Mouse (Mus musculus) heart, embryonic 11.5 days (tissue): ENCODE measurements around the gene Hist1h3g. TPM values are rescaled to one million over a fixed set of nuclear protein-coding genes. Genes with fewer than 3 reads are reported as not detected.
A peak's percentile ranks its signal among the peaks of the same experiment; 100 is the strongest.

Experiments
- ATAC-seq: fragments of 200-750 bp; cut with Nextera tagmentation; replicated peaks from 2 replicates; pipeline ENCODE4 v1.8.0; 2017; ENCODE audit warnings: moderate library complexity; ENCODE audit not compliant: insufficient number of reproducible peaks, low FRiP score, low TSS enrichment
- H3K27ac ChIP-seq: fragments of 300-500 bp; sonication (generic); 2 replicates; pipeline ENCODE4 v1.5.1; 2014; ENCODE audit warnings: mild to moderate bottlenecking, low read depth, low read length
- H3K27me3 ChIP-seq: fragments of 300-500 bp; sonication (generic); 2 replicates; pipeline ENCODE4 v1.6.1; 2014; ENCODE audit warnings: mild to moderate bottlenecking, low read length, mixed read lengths; ENCODE audit not compliant: control insufficient read depth, insufficient read depth
- H3K36me3 ChIP-seq: fragments of 300-500 bp; sonication (generic); 2 replicates; pipeline ENCODE4 v1.6.1; 2014; ENCODE audit warnings: mild to moderate bottlenecking, low read length, moderate library complexity, mixed read lengths; ENCODE audit not compliant: control insufficient read depth, insufficient read depth
- H3K4me1 ChIP-seq: fragments of 300-500 bp; sonication (generic); 2 replicates; pipeline ENCODE4 v1.6.1; 2014; ENCODE audit warnings: low read length; ENCODE audit not compliant: control insufficient read depth, insufficient read depth
- H3K4me2 ChIP-seq: fragments of 300-500 bp; sonication (generic); 2 replicates; pipeline ENCODE4 v1.6.1; 2014; ENCODE audit warnings: mild to moderate bottlenecking, moderate library complexity
- H3K4me3 ChIP-seq: fragments of 300-500 bp; sonication (generic); 2 replicates; pipeline ENCODE4 v1.5.1; 2014; ENCODE audit warnings: low read depth, low read length
- H3K9ac ChIP-seq: fragments of 300-500 bp; sonication (generic); 2 replicates; pipeline ENCODE4 v1.6.1; 2014; ENCODE audit warnings: mild to moderate bottlenecking, low read depth, low read length, moderate library complexity
- H3K9me3 ChIP-seq: fragments of 300-500 bp; sonication (generic); replicated peaks from 2 replicates; pipeline ENCODE4 v1.6.1; 2016; ENCODE audit warnings: low read length; ENCODE audit not compliant: control insufficient read depth
- WGBS: fragments of 180-500 bp; shearing (Covaris S2); extraction: QIAGEN DNeasy Blood & Tissue Kit; methylation state at CpG from one replicate; pipeline ENCODE4 v1.1.7; 2014; ENCODE audit not compliant: insufficient replicate concordance; 5-methylcytosine and 5-hydroxymethylcytosine counted together
- polyA plus RNA-seq: library from polyadenylated mRNA; unstranded; fragments of >200 nt; fragmentation: Nextera tagmentation; extraction: Ambion mirVana; gene quantifications from 2 replicates; pipeline ENCODE4 v1.2.1, GENCODE M21; 2014

The Hist1h3g gene
- polyA plus RNA-seq, 1 experiment from 2014 or later: 3.1 TPM

DNA sequence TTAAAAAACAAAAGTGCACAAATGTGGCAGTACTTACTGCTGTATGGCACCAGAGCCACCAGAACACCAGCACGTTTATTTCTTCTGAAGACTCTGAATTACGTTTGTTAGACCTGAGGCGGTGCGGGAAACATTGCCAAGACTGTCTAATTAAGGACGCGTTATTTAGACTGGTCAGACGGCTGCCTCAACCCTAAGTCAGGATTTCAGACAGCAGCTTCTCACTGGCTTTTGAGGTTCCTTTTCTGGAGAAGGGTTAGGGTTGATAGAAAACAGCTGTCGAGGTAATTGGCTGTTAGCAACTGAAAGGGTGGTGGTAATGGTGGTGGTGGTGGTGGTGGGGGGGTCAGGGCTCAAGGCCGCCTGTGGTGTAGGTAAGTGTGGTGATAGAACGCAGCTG is 36.6 kb upstream of the Hist1h3g start:
- H3K9ac ChIP-seq: peak overlapping the region; percentile 47; the same call in 1 of the 2 replicates

DNA sequence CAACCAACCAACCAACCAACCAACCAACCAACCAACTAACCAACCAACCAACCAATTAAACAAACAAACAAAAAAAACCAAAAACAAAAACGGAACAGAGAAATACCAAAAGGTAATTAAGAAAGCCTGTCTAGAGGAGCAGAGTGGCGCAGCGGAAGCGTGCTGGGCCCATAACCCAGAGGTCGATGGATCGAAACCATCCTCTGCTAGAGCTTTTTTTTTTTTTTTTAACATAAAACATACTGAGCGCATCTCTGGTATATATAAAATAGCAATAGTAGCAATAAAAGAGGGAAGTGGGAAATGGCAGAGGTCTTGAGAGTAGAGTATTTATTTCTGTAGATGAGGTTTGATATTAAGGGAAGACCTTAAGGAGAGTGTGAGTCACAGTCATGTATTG is 35.3 kb upstream of the Hist1h3g start:
- Histone ChIP-seq H3K9ac (no peak overlapping the region), H3K4me2 (peak overlapping the region; percentile 68), H3K36me3 (no peaks in the 10 kb centered on the region), H3K9me3 (no peaks in the 10 kb centered on the region), H3K27ac (no peak overlapping the region), H3K27me3 (no peaks in the 10 kb centered on the region), H3K4me3 (no peak overlapping the region), H3K4me1 (peaks cover 5% of the 10 kb centered on the region)
- no peak for ATAC-seq
- 7% methylated on average over 7 of the region's 7 CpGs for WGBS

More for the DNA sequence above, 36.6 kb upstream of the Hist1h3g start:
- Histone ChIP-seq H3K27me3 (no peaks in the 10 kb centered on the region), H3K4me3 (peak overlapping the region; percentile 44), H3K9me3 (no peaks in the 10 kb centered on the region), H3K36me3 (no peaks in the 10 kb centered on the region), H3K27ac (peak overlapping the region; percentile 47; the same call in 1 of the 2 replicates), H3K4me1 (peaks cover 4% of the 10 kb centered on the region), H3K4me2 (peak overlapping the region; percentile 68)
- no peak for ATAC-seq
- WGBS: 3% methylated on average over 10 of the region's 10 CpGs

DNA sequence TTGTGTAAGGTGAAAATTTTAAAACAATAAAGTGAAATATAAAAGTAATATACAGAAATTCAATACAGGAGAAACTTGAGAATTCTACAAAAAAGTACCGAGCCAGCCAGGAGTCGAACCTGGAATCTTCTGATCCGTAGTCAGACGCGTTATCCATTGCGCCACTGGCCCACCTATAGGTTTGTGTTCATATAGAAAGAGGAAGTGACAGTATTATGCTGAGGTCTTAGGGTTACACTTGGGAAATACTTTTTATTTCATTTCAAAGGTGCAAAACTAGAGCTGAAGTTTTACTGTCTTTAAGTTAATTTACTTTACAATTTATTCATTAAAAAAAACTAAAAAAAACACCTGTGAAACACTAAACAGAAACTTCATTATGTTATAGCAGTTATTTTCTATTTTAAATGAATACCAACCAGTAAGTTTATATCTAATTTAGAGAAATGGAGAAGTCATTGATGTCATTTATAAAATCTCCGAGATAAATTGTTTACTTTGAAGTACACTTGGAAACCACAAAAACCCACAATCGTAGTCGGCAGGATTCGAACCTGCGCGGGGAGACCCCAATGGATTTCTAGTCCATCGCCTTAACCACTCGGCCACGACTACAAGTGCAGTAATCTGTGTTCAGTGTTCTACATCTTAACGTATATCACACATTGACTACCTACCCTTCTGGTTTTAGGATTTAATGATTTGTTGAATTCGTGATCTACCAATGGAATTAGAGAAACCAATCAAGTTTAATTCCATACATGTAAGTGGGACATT is 34.6 kb upstream of the Hist1h3g start:
- no peaks in the 10 kb centered on the region for H3K27me3 ChIP-seq
- H3K9me3 ChIP-seq: no peaks in the 10 kb centered on the region
- peak; percentile 82 for ATAC-seq
- H3K4me1 ChIP-seq: peaks cover 9% of the 10 kb centered on the region
- no peak overlapping the region for H3K27ac ChIP-seq
- H3K4me3 ChIP-seq: peak overlapping the region; percentile 33
- 1% methylated on average over 17 of the region's 17 CpGs for WGBS
- H3K36me3 ChIP-seq: no peaks in the 10 kb centered on the region
- peak overlapping the region; percentile 61 for H3K4me2 ChIP-seq
- no peak overlapping the region for H3K9ac ChIP-seq

DNA sequence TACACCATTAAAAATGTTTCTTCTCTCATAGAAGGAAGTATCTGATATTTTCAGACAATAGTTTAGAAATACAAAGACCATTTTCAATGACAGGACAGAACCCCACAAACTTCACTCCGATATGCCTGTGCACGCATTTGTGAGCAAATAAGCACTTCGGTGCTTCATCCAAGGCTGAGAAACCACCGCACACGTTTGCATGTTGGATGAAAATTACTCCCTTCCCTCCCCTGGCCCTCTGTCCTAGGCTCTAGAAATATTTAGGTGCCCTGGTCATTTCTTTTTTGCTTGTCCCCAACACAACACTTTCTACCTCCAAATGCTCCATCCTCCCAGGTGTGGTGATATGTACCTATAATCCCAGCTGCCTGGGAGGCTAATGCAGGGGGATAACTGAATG is 33.7 kb upstream of the Hist1h3g start:
- H3K27me3 ChIP-seq: no peaks in the 10 kb centered on the region
- H3K4me2 ChIP-seq: peak overlapping the region; percentile 61
- H3K36me3 ChIP-seq: no peaks in the 10 kb centered on the region
- no peak for ATAC-seq
- H3K27ac ChIP-seq: no peak overlapping the region
- WGBS: 22% methylated on average over 5 of the region's 5 CpGs
- no peak overlapping the region for H3K9ac ChIP-seq
- peak overlapping the region; percentile 33 for H3K4me3 ChIP-seq
- peaks cover 9% of the 10 kb centered on the region for H3K4me1 ChIP-seq
- H3K9me3 ChIP-seq: no peaks in the 10 kb centered on the region

DNA sequence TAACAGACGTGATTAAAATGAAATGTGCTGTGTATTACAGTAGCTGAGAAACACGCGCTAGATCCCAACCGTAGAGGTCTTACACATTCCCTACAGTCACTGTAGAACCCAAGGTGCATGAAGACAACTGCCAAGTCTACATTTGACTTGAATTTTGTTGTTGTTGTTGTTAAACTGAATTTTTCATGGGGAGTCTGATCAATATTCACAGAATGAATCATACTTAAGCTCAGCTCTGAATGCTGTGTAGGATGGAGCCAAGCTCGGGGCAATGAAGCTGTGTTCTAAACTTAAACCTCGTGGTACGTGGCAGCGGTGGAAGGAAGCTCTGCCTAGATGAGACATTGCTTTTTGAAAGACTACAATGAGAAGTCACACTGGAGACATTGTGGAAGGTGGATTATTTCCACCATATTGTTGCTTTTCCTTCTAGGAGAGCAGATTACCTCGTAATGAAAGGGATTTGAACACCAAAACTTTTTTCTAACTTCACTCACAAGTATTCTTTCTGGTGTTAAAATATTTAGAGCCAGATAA is 33.1 kb upstream of the Hist1h3g start:
- peaks cover 12% of the 10 kb centered on the region for H3K4me1 ChIP-seq
- ATAC-seq: no peak

DNA sequence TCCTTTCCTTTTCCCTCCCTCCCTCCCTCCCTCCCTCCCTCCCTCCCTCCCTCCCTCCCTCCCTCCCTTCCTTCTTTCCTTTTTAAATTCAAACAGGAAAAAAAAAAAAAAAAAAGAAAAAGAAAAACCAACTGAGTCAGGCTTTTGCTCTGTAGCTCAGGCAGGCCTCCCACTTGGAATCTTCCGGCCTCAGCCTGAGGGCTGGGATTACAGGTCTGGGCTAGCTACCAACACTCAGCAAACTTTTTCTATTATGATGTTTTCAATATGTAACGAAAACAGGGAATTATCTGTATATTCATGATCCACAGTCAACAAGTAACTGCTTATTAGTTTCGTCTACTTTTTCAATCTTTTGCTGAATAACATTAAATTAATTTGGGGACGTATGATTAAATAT is 32.3 kb upstream of the Hist1h3g start:
- no peak overlapping the region for H3K4me2 ChIP-seq
- no peak for ATAC-seq
- H3K4me3 ChIP-seq: no peak overlapping the region
- no peaks in the 10 kb centered on the region for H3K36me3 ChIP-seq
- no peak overlapping the region for H3K27ac ChIP-seq
- H3K4me1 ChIP-seq: peaks cover 12% of the 10 kb centered on the region
- H3K27me3 ChIP-seq: no peaks in the 10 kb centered on the region
- H3K9ac ChIP-seq: no peak overlapping the region
- no peaks in the 10 kb centered on the region for H3K9me3 ChIP-seq
- WGBS: 42% methylated on average over 4 of the region's 4 CpGs

More for the DNA sequence above, 33.1 kb upstream of the Hist1h3g start:
- Histone ChIP-seq H3K9ac (no peak overlapping the region), H3K9me3 (no peaks in the 10 kb centered on the region), H3K36me3 (no peaks in the 10 kb centered on the region), H3K4me2 (peak overlapping the region; percentile 61), H3K27me3 (no peaks in the 10 kb centered on the region), H3K4me3 (peak overlapping the region; percentile 33), H3K27ac (no peak overlapping the region)
- 33% methylated on average over 9 of the region's 9 CpGs for WGBS

DNA sequence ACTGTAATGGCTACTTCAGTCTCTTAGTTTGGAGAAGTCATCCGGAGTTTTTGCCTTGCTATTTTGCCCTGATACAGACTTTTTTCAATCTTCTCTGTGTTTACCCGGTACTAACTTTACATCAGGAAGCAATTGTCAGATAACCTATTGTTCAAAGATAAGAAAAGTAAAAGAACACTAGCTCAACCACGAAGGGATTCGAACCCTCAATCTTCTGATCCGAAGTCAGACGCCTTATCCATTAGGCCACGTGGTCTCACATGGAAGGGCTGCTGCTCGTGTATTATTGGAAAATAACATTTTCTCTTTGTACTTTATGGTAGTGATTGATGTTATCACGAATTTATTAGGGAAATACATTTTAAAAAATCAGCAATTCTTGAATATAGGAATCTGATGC is 31.4 kb upstream of the Hist1h3g start:
- 3% methylated on average over 9 of the region's 9 CpGs for WGBS
- ATAC-seq: no peak
- H3K4me3 ChIP-seq: no peak overlapping the region

DNA sequence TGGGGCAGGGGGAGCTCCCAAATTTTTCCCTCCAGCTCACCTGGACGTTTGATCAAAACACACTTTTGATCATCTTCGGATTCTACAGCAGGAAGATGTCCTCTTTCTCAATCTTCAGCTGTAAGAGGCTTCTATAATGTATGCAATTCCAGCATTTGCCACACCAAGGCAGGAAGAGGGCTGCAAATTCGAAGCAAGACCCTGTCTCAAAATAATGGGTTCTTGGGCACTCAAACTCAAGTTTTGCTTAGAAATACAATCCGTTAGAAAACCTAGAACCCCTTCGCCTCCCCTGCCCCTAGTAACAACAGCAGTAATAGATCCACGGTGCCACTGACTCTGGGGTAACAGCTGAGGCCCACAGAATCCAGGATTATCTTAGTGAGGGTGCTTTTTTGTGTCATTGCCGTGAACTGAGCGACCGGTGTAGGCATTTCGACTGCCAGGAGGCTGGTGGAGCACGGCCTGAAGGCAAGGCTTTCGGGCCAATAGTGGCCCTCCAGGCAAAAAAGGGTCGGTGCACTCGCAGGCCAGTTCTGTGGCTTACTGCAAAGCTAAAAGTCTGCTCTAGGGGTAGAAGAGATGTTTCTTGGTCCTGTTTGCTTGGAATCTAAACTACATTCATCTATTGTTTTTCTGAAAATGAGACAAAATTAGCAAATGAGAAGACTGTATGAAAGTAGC is 29.4 kb upstream of the Hist1h3g start:
- peaks cover 19% of the 10 kb centered on the region for H3K4me1 ChIP-seq
- 2% methylated on average over 14 of the region's 14 CpGs for WGBS
- ATAC-seq: 0 out of 2 replicates have a peak, but pooled peaks have one; percentile 36
- H3K27me3 ChIP-seq: no peaks in the 10 kb centered on the region
- peak overlapping the region; percentile 66 for H3K9ac ChIP-seq
- peak overlapping the region; percentile 31 for H3K27ac ChIP-seq
- peak overlapping the region; percentile 70 for H3K4me2 ChIP-seq
- H3K9me3 ChIP-seq: no peaks in the 10 kb centered on the region
- peak overlapping the region; percentile 39 for H3K4me3 ChIP-seq
- H3K36me3 ChIP-seq: no peaks in the 10 kb centered on the region

More for the DNA sequence above, 31.4 kb upstream of the Hist1h3g start:
- peak overlapping the region; percentile 39 for H3K4me2 ChIP-seq
- H3K4me1 ChIP-seq: peaks cover 12% of the 10 kb centered on the region
- H3K27me3 ChIP-seq: no peaks in the 10 kb centered on the region
- H3K9ac ChIP-seq: no peak overlapping the region
- H3K36me3 ChIP-seq: no peaks in the 10 kb centered on the region
- no peaks in the 10 kb centered on the region for H3K9me3 ChIP-seq
- no peak overlapping the region for H3K27ac ChIP-seq
